Mouse (Mus musculus) MEL (cell line): ENCODE measurements around the gene Accsl. TPM values are rescaled to one million over a fixed set of nuclear protein-coding genes. Genes with fewer than 3 reads are reported as not detected.

Experiments used
- DNase-seq: peaks from one replicate; pipeline ENCODE4 v3.0.0; 2011; ENCODE audit warnings: low read depth, low spot score
- H3K27ac ChIP-seq: 2 replicates; pipeline ENCODE4 v1.5.1; 2012; ENCODE audit warnings: low read depth, mild to moderate bottlenecking, control low read depth, low read length, moderate library complexity; ENCODE audit not compliant: control insufficient read depth
- H3K27me3 ChIP-seq, 2 experiments: fragments of 150-350 bp in 1 of 2; sonication (generic) in 1 of 2; 2 replicates each; pipeline ENCODE4 v1.6.1; 2012; ENCODE audit warnings: low read length in 2 of 2, mild to moderate bottlenecking in 2 of 2, improper control_type of control experiment in 1 of 2, moderate library complexity in 1 of 2; ENCODE audit not compliant: insufficient read depth in 2 of 2, control insufficient read depth in 1 of 2
- H3K36me3 ChIP-seq, 2 experiments: 2 replicates each; pipeline ENCODE4 v1.6.1; 2012 to 2014; ENCODE audit warnings: low read length in 2 of 2, improper control_type of control experiment in 1 of 2, inconsistent platforms in 1 of 2, mild to moderate bottlenecking in 1 of 2; ENCODE audit not compliant: insufficient read depth in 2 of 2, control insufficient read depth in 1 of 2
- H3K4me1 ChIP-seq, 2 experiments: fragments of 150-350 bp in 1 of 2; sonication (generic) in 1 of 2; 2 replicates each; pipeline ENCODE4 v1.6.1; 2012; ENCODE audit warnings: low read length in 2 of 2, improper control_type of control experiment in 1 of 2, mild to moderate bottlenecking in 1 of 2; ENCODE audit not compliant: insufficient read depth in 2 of 2, control insufficient read depth in 1 of 2
- H3K4me3 ChIP-seq, 2 experiments: fragments of 150-350 bp in 1 of 2; sonication (generic) in 1 of 2; 2 replicates each; pipeline ENCODE4 v1.5.1; 2012; ENCODE audit warnings: low read depth in 2 of 2, low read length in 2 of 2, mild to moderate bottlenecking in 2 of 2, moderate library complexity in 2 of 2, control low read depth in 1 of 2, improper control_type of control experiment in 1 of 2; ENCODE audit not compliant: control insufficient read depth in 1 of 2, insufficient read depth in 1 of 2
- H3K79me2 ChIP-seq: 2 replicates; pipeline ENCODE4 v1.6.1; 2012; ENCODE audit warnings: mild to moderate bottlenecking, low read length, moderate library complexity; ENCODE audit not compliant: control insufficient read depth, poor library complexity, insufficient read depth
- H3K9ac ChIP-seq: 2 replicates; pipeline ENCODE4 v1.6.1; 2012; ENCODE audit warnings: low read depth, mild to moderate bottlenecking, control low read depth, low read length, moderate library complexity; ENCODE audit not compliant: control insufficient read depth, poor library complexity, severe bottlenecking
- H3K9me3 ChIP-seq: fragments of 150-350 bp; sonication (generic); replicated peaks from 2 replicates; pipeline ENCODE4 v1.6.1; 2012; ENCODE audit warnings: mild to moderate bottlenecking, low read length, improper control_type of control experiment, moderate library complexity; ENCODE audit not compliant: insufficient read depth
- BHLHE40 ChIP-seq: IDR thresholded peaks from 2 replicates; pipeline ENCODE4 v1.6.1; 2012; ENCODE audit warnings: low read depth, mild to moderate bottlenecking, inconsistent platforms, low read length, improper control_type of control experiment, borderline replicate concordance
- CHD1 ChIP-seq: IDR thresholded peaks from 2 replicates; pipeline ENCODE4 v1.6.1; 2012; ENCODE audit warnings: low read depth, mild to moderate bottlenecking, inconsistent platforms, low read length, improper control_type of control experiment
- E2F4 ChIP-seq: IDR thresholded peaks from 2 replicates; pipeline ENCODE4 v1.6.1; 2011; ENCODE audit warnings: low read depth, low read length, improper control_type of control experiment, borderline replicate concordance
- EP300 ChIP-seq, 2 experiments: IDR thresholded peaks; 2 replicates each; pipeline ENCODE4 v1.6.1; 2011; ENCODE audit warnings: improper control_type of control experiment in 2 of 2, low read length in 2 of 2, low read depth in 1 of 2, mild to moderate bottlenecking in 1 of 2
- ETS1 ChIP-seq: IDR thresholded peaks from 2 replicates; pipeline ENCODE4 v1.6.1; 2012; ENCODE audit warnings: low read depth, mild to moderate bottlenecking, inconsistent platforms, low read length, improper control_type of control experiment, moderate library complexity
- MAX ChIP-seq: IDR thresholded peaks from 2 replicates; pipeline ENCODE4 v1.6.1; 2011; ENCODE audit warnings: low read length, improper control_type of control experiment
- MAZ ChIP-seq: IDR thresholded peaks from 2 replicates; pipeline ENCODE4 v1.6.1; 2012; ENCODE audit warnings: low read depth, mild to moderate bottlenecking, inconsistent platforms, low read length, improper control_type of control experiment
- MEF2A ChIP-seq: IDR thresholded peaks from 2 replicates; pipeline ENCODE4 v1.6.1; 2014; ENCODE audit warnings: low read depth, mild to moderate bottlenecking, inconsistent platforms, low read length, improper control_type of control experiment; ENCODE audit not compliant: poor library complexity, insufficient replicate concordance, severe bottlenecking; ENCODE audit errors: extremely low read depth
- MXI1 ChIP-seq: IDR thresholded peaks from 2 replicates; pipeline ENCODE4 v1.6.1; 2011; ENCODE audit warnings: mild to moderate bottlenecking, low read depth, low read length, improper control_type of control experiment
- MYB ChIP-seq: IDR thresholded peaks from 2 replicates; pipeline ENCODE4 v1.6.1; 2011; ENCODE audit warnings: mild to moderate bottlenecking, low read depth, low read length, improper control_type of control experiment
- MYC ChIP-seq: IDR thresholded peaks from 2 replicates; pipeline ENCODE4 v1.6.1; 2011; ENCODE audit warnings: low read depth, mild to moderate bottlenecking, low read length, improper control_type of control experiment, moderate library complexity
- NRF1 ChIP-seq: IDR thresholded peaks from 2 replicates; pipeline ENCODE4 v1.6.1; 2014; ENCODE audit warnings: low read depth, mild to moderate bottlenecking, inconsistent platforms, low read length, improper control_type of control experiment, moderate library complexity; ENCODE audit not compliant: poor library complexity, insufficient read depth, severe bottlenecking
- POLR2AphosphoS2 ChIP-seq: IDR thresholded peaks from 2 replicates; pipeline ENCODE4 v1.6.1; 2011; ENCODE audit warnings: low read length, improper control_type of control experiment
- RCOR1 ChIP-seq: IDR thresholded peaks from 2 replicates; pipeline ENCODE4 v1.6.1; 2012; ENCODE audit warnings: low read depth, mild to moderate bottlenecking, inconsistent platforms, low read length, improper control_type of control experiment
- SIN3A ChIP-seq: IDR thresholded peaks from 2 replicates; pipeline ENCODE4 v1.6.1; 2012; ENCODE audit warnings: low read length, improper control_type of control experiment, inconsistent platforms
- SMC3 ChIP-seq: IDR thresholded peaks from 2 replicates; pipeline ENCODE4 v1.6.1; 2011; ENCODE audit warnings: low read depth, low read length, improper control_type of control experiment
- TAL1 ChIP-seq: IDR thresholded peaks from 2 replicates; pipeline ENCODE4 v1.6.1; 2012; ENCODE audit warnings: mild to moderate bottlenecking, inconsistent platforms, low read length, moderate library complexity, mixed read lengths
- TCF12 ChIP-seq: IDR thresholded peaks from 2 replicates; pipeline ENCODE4 v1.6.1; 2014; ENCODE audit warnings: low read depth, mild to moderate bottlenecking, inconsistent platforms, low read length, improper control_type of control experiment, moderate library complexity
- UBTF ChIP-seq: IDR thresholded peaks from 2 replicates; pipeline ENCODE4 v1.6.1; 2012; ENCODE audit warnings: low read depth, mild to moderate bottlenecking, inconsistent platforms, low read length, improper control_type of control experiment, moderate library complexity, borderline replicate concordance; ENCODE audit not compliant: insufficient read depth
- USF1 ChIP-seq: IDR thresholded peaks from 2 replicates; pipeline ENCODE4 v1.6.1; 2014; ENCODE audit warnings: low read depth, mild to moderate bottlenecking, inconsistent platforms, low read length, improper control_type of control experiment, moderate library complexity
- USF2 ChIP-seq, 2 experiments: IDR thresholded peaks; 2 replicates each; pipeline ENCODE4 v1.6.1; 2011 to 2012; ENCODE audit warnings: improper control_type of control experiment in 2 of 2, low read length in 2 of 2, borderline replicate concordance in 1 of 2, inconsistent platforms in 1 of 2, low read depth in 1 of 2, mild to moderate bottlenecking in 1 of 2; ENCODE audit not compliant: insufficient read depth in 1 of 2
- ZC3H11A ChIP-seq: IDR thresholded peaks from 2 replicates; pipeline ENCODE4 v1.6.1; 2012; ENCODE audit warnings: low read depth, mild to moderate bottlenecking, inconsistent platforms, low read length, improper control_type of control experiment
- ZMIZ1 ChIP-seq: IDR thresholded peaks from 2 replicates; pipeline ENCODE4 v1.6.1; 2012; ENCODE audit warnings: low read depth, mild to moderate bottlenecking, inconsistent platforms, low read length, improper control_type of control experiment, moderate library complexity
- polyA plus RNA-seq, 2 experiments: library from polyadenylated mRNA; stranded (reverse) in 1 of 2; unstranded in 1 of 2; fragments of >175 nt in 1 of 2; fragments of >200 nt in 1 of 2; gene quantifications; 2 replicates each; pipeline versions ENCODE4 v1.2.1 to v1.2.4; 2012; ENCODE audit warnings: low replicate concordance in 2 of 2, low read depth in 1 of 2; ENCODE audit not compliant: insufficient read length in 2 of 2, insufficient read depth in 1 of 2, missing spikeins in 1 of 2
- total RNA-seq: library from RNA; depleted of rRNA; stranded (reverse); fragments of 300-350 nt; gene quantifications from 2 replicates; pipeline ENCODE4 v1.2.3, GENCODE M21; 2012

The Accsl gene
- total and polyA plus RNA-seq, 3 experiments: not detected

DNA sequence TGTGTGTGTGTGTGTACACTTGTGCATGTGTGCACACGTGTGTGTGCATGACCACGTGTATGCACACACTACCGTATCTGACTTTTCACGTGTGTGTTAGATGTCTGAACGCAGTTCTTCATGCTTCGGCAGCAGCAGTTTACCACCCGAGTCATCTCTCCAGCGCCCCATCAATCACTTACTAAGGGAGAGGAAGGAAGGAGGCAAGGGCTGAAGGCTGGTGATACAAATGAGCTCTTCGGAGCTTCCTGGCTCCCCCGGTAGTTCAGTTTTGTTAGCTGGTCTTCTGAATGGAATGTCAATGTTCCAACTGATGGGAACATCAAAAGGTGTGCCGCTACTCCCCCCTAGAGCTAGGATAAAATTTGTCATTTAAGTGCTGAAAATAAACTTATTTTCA is 18.3 kb upstream of the Accsl start:
- TF ChIP-seq RCOR1 (no peak), POLR2AphosphoS2 (no peak), TAL1 (no peak), E2F4 (no peak), BHLHE40 (no peak), TCF12 (no peak), MYB (no peak)
- DNase-seq: no peak
- Histone ChIP-seq H3K27me3 (no peaks in the 10 kb centered on the region; a peak in 2 of 4 replicates), H3K4me3 (no peak overlapping the region), H3K9me3 (no peaks in the 10 kb centered on the region), H3K9ac (no peak overlapping the region), H3K79me2 (no peaks in the 10 kb centered on the region), H3K27ac (no peak overlapping the region), H3K36me3 (no peaks in the 10 kb centered on the region; a peak in 1 of 4 replicates), H3K4me1 (peaks cover 0 to 4% of the 10 kb centered on the region in 2 experiments; a peak in 1 of 4 replicates)

DNA sequence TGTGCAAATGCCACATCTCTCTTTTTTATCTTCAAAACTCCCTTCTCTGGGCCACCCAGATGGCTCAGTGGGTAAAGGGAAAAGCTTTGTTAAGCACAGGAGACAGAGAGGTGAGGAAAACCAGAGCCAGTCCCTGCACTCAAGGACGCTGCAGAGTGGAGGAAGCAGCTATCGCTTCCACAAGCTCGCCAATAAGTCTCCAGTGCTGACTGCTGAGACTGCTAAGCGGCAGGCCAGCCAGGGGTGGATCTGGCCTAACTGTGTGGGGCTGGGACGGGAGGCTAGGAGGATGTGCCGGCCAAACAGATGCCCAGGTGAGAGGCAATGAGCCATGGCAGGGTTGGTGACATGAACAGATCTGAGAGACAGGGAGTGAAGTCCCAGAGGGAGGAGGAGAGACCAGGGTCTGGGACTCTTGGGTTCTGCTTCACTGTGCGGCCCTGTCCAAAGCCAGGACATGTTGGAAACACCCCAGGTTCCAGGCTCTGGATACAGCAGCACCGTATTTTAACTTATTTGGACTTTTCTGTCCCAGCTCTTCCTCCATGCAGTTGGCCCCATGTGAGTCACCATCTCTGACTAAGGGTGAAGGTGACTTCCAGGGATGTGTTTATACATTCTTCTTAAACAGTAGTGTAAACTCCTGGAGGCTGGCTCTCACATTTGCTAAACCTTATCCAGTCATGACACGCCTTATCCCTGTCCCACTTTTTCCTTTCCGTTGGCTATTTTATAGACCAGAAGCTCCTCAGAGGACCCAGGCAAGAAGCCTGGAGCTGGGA is 17.2 kb upstream of the Accsl start:
- Histone ChIP-seq H3K27me3 (no peaks in the 10 kb centered on the region; a peak in 2 of 4 replicates), H3K9me3 (no peaks in the 10 kb centered on the region), H3K79me2 (no peaks in the 10 kb centered on the region), H3K4me3 (no peak overlapping the region), H3K36me3 (no peaks in the 10 kb centered on the region; a peak in 1 of 4 replicates), H3K27ac (no peak overlapping the region), H3K9ac (no peak overlapping the region), H3K4me1 (peaks cover 0 to 4% of the 10 kb centered on the region in 2 experiments; a peak in 1 of 4 replicates)
- DNase-seq: no peak
- TF ChIP-seq TAL1 (no peak), USF2 (IDR thresholded peaks at IDR 0.05; ENCODE audit: borderline replicate concordance in 1 of 2, insufficient read depth in 1 of 2, low read depth in 1 of 2, low read length in 2 of 2) (no peak), ZC3H11A (no peak), SMC3 (no peak), NRF1 (no peak), ETS1 (no peak), POLR2AphosphoS2 (no peak), UBTF (no peak), EP300 (IDR thresholded peaks at IDR 0.05; ENCODE audit: low read depth in 1 of 2, low read length in 2 of 2) (no peak), E2F4 (no peak), MXI1 (no peak), CHD1 (no peak), MYC (no peak), USF1 (no peak), ZMIZ1 (no peak), MYB (no peak), SIN3A (no peak), MAZ (no peak), MEF2A (no peak), MAX (no peak)
